Mouse (Mus musculus) thymus, adult 2 months (tissue): ENCODE results near the gene Igbp1. TPM values are rescaled to one million over a fixed set of nuclear protein-coding genes. Genes with fewer than 3 reads are reported as not detected.

Experiments used
- DNase-seq: peaks from one replicate; pipeline ENCODE4 v3.0.0; 2021
- H3K27ac ChIP-seq: fragments of 200-500 bp; 2 replicates; pipeline ENCODE4 v1.5.1; 2012; ENCODE audit warnings: low read length, control low read depth; ENCODE audit not compliant: control insufficient read depth, insufficient read depth
- H3K27me3 ChIP-seq: fragments of 200-500 bp; 2 replicates; pipeline ENCODE4 v1.6.1; 2012; ENCODE audit warnings: mild to moderate bottlenecking, low read length, moderate library complexity, mixed read lengths; ENCODE audit not compliant: control insufficient read depth, insufficient read depth
- H3K36me3 ChIP-seq: fragments of 200-500 bp; 2 replicates; pipeline ENCODE4 v1.6.1; 2012; ENCODE audit warnings: mild to moderate bottlenecking, low read length, moderate library complexity; ENCODE audit not compliant: control insufficient read depth, insufficient read depth
- H3K4me1 ChIP-seq: fragments of 200-500 bp; replicated peaks from 2 replicates; pipeline ENCODE4 v1.6.1; 2012; ENCODE audit warnings: low read length; ENCODE audit not compliant: control insufficient read depth, insufficient read depth
- H3K4me3 ChIP-seq: fragments of 200-500 bp; 2 replicates; pipeline ENCODE4 v1.5.1; 2012; ENCODE audit warnings: mild to moderate bottlenecking, low read length, control low read depth, moderate library complexity; ENCODE audit not compliant: control insufficient read depth, insufficient read depth
- CTCF ChIP-seq: fragments of 200-500 bp; IDR thresholded peaks from 2 replicates; pipeline ENCODE4 v1.5.1; 2012; ENCODE audit warnings: mild to moderate bottlenecking, control low read depth, low read length, moderate library complexity, borderline replicate concordance; ENCODE audit not compliant: control insufficient read depth, poor library complexity, insufficient read depth; ENCODE audit errors: extremely low read depth
- POLR2A ChIP-seq: fragments of 200-500 bp; IDR thresholded peaks from 2 replicates; pipeline ENCODE4 v1.6.1; 2012; ENCODE audit warnings: mild to moderate bottlenecking, low read length, control low read depth, moderate library complexity; ENCODE audit not compliant: control insufficient read depth, poor library complexity, insufficient read depth; ENCODE audit errors: extremely low read depth
- WGBS: fragments of 180-500 bp; shearing (Covaris S2); methylation state at CpG from one replicate; pipeline ENCODE4 v1.1.7; 2018; 5-methylcytosine and 5-hydroxymethylcytosine counted together
- polyA plus RNA-seq: library from polyadenylated mRNA; depleted of rRNA; stranded (reverse); fragments of >200 nt; gene quantifications from 2 replicates; pipeline ENCODE4 v1.2.3, GENCODE M21; 2012; rRNA removed

Igbp1 gene
- polyA plus RNA-seq, 1 experiment, result 24.2 TPM

GRCm38 (mm10) chrX:100556026-100556425 lies 61.9 kb downstream of the Igbp1 start:
- H3K4me3 ChIP-seq, result no peak overlapping the region
- WGBS, result 95% methylated on average over 3 of the region's 3 CpGs
- no peaks in the 10 kb centered on the region for H3K27me3 ChIP-seq

GRCm38 (mm10) chrX:100565696-100566095 lies 71.6 kb downstream of the Igbp1 start:
- H3K4me1 ChIP-seq, result no peaks in the 10 kb centered on the region
- no peaks in the 10 kb centered on the region for H3K36me3 ChIP-seq
- no peak overlapping the region for H3K27ac ChIP-seq
- no peak overlapping the region for H3K4me3 ChIP-seq
- 86% methylated on average over 3 of the region's 3 CpGs for WGBS
- TF ChIP-seq CTCF, result no peak
- no peak for TF ChIP-seq POLR2A
- H3K27me3 ChIP-seq, result no peaks in the 10 kb centered on the region
- no peak for DNase-seq

More at GRCm38 (mm10) chrX:100556026-100556425, 61.9 kb downstream of the Igbp1 start:
- no peak for TF ChIP-seq POLR2A
- TF ChIP-seq CTCF, result no peak
- no peak overlapping the region for H3K27ac ChIP-seq
- no peaks in the 10 kb centered on the region for H3K4me1 ChIP-seq
- DNase-seq, result no peak
- H3K36me3 ChIP-seq, result no peaks in the 10 kb centered on the region

Other genes with a start within 250 kb of the Igbp1 start
- not detected in 2 replicates for gene Otud6a, start 65.3 kb upstream of the Igbp1 start, polyA plus RNA-seq
- 0.88 and 0.93 TPM in 2 replicates for gene Awat2, start 51.6 kb upstream of the Igbp1 start, polyA plus RNA-seq
- 0.09 TPM in 1 of 2 replicates, not detected in the other for gene Dgat2l6, start 30.5 kb downstream of the Igbp1 start, polyA plus RNA-seq
- 0.14 and 0.16 TPM in 2 replicates for gene Awat1, start 78.0 kb downstream of the Igbp1 start, polyA plus RNA-seq
- 0.04 and 0.14 TPM in 2 replicates for gene P2ry4, start 100.6 kb downstream of the Igbp1 start, polyA plus RNA-seq
- not detected in 2 replicates for gene Arr3, start 111.2 kb downstream of the Igbp1 start, polyA plus RNA-seq
- 6.3 and 9.0 TPM in 2 replicates for gene Kif4, start 131.4 kb downstream of the Igbp1 start, polyA plus RNA-seq
- 16.8 and 20.6 TPM in 2 replicates for gene Pdzd11, start 132.3 kb downstream of the Igbp1 start, polyA plus RNA-seq
- 1.4 and 2.4 TPM in 2 replicates for gene Gdpd2, start 235.6 kb downstream of the Igbp1 start, polyA plus RNA-seq